Mouse (Mus musculus) forebrain, embryonic 13.5 days (tissue): ENCODE results near the gene Pank1. TPM values are rescaled to one million over a fixed set of nuclear protein-coding genes. Genes with fewer than 3 reads are reported as not detected.

ENCODE experiments used
- ATAC-seq: fragments of 200-750 bp; cut with Nextera tagmentation; 2 replicates; pipeline ENCODE4 v1.8.0; 2017
- H3K27ac ChIP-seq: fragments of 300-500 bp; sonication (generic); 2 replicates; pipeline ENCODE4 v1.5.1; 2015; ENCODE audit warnings: inconsistent platforms, mild to moderate bottlenecking, moderate library complexity
- H3K27me3 ChIP-seq: fragments of 300-500 bp; sonication (generic); 2 replicates; pipeline ENCODE4 v1.6.1; 2015; ENCODE audit warnings: mild to moderate bottlenecking, inconsistent platforms
- H3K36me3 ChIP-seq: fragments of 300-500 bp; sonication (generic); 2 replicates; pipeline ENCODE4 v1.6.1; 2015; ENCODE audit warnings: mild to moderate bottlenecking, inconsistent platforms; ENCODE audit not compliant: poor library complexity, severe bottlenecking
- H3K4me1 ChIP-seq: fragments of 300-500 bp; sonication (generic); 2 replicates; pipeline ENCODE4 v1.6.1; 2015; ENCODE audit warnings: inconsistent platforms
- H3K4me2 ChIP-seq: fragments of 300-500 bp; sonication (generic); 2 replicates; pipeline ENCODE4 v1.6.1; 2015; ENCODE audit warnings: inconsistent platforms, mild to moderate bottlenecking, moderate library complexity
- H3K4me3 ChIP-seq: fragments of 300-500 bp; sonication (generic); 2 replicates; pipeline ENCODE4 v1.5.1; 2015; ENCODE audit warnings: mild to moderate bottlenecking, inconsistent platforms
- H3K9ac ChIP-seq: fragments of 300-500 bp; sonication (generic); 2 replicates; pipeline ENCODE4 v1.6.1; 2015; ENCODE audit warnings: mild to moderate bottlenecking, inconsistent platforms
- H3K9me3 ChIP-seq: fragments of 300-500 bp; sonication (generic); replicated peaks from 2 replicates; pipeline ENCODE4 v1.6.1; 2016; ENCODE audit warnings: inconsistent platforms
- WGBS: fragments of 180-500 bp; shearing (Covaris S2); methylation state at CpG from one replicate; pipeline ENCODE4 v1.1.7; 2015; 5-methylcytosine and 5-hydroxymethylcytosine counted together
- polyA plus RNA-seq: library from polyadenylated mRNA; unstranded; fragments of >200 nt; fragmentation: Nextera tagmentation; extraction: Ambion mirVana; gene quantifications from 2 replicates; pipeline ENCODE4 v1.2.1, GENCODE M21; 2015

The Pank1 gene
- polyA plus RNA-seq, 1 experiment from 2014 or later: 5.8 TPM

DNA sequence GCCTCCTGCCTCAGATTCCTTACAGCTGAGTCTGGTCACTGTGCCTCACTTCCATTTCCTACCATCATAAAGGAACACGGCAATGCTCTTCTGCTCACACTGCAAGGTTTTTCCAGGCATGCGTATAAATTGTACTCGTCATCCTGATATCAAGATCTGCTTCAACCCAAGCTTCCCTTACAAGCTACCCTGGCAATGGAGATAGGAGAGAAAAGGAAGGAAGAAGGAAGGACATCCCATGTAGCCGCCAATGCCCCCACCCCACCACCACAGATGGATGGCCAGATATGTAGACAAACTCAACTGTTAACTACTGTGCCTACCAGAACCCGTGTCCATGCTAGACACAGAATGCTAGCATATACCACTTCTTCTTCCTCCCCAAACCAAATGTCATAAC lies 34.5 kb downstream of the Pank1 start:
- ATAC-seq: no peak
- 96% methylated on average over 5 of the region's 5 CpGs for WGBS
- Histone ChIP-seq H3K4me1 (peaks cover 5% of the 10 kb centered on the region), H3K27ac (no peak overlapping the region), H3K27me3 (no peaks in the 10 kb centered on the region), H3K4me3 (no peak overlapping the region), H3K4me2 (no peak overlapping the region), H3K9me3 (no peaks in the 10 kb centered on the region), H3K9ac (no peak overlapping the region), H3K36me3 (peaks cover 13% of the 10 kb centered on the region; the same call in 1 of the 2 replicates)

DNA sequence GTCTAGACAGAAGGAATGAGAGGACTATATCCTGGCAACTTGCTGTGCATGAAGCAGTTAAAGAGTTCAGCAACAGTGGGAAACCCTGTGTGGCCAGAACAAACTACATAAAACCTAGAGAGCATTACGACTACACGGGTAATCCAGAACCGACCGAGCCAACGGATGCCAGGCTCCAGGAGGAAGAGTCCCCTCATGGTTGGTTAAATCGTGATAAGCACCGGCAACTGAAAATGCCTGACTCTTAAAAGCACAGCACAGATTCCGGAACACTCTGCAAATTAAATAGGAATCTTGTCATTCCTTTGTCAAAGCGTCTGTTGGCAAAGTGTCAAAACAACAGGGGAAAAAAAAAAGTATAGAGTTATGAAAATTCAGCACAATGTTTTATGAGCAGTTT lies 35.2 kb downstream of the Pank1 start:
- H3K4me1 ChIP-seq: peaks cover 5% of the 10 kb centered on the region
- no peak overlapping the region for H3K9ac ChIP-seq
- no peak overlapping the region for H3K4me3 ChIP-seq
- 90% methylated on average over 9 of the region's 9 CpGs for WGBS
- peaks cover 19% of the 10 kb centered on the region; the same call in 1 of the 2 replicates for H3K36me3 ChIP-seq
- H3K9me3 ChIP-seq: no peaks in the 10 kb centered on the region
- H3K4me2 ChIP-seq: no peak overlapping the region
- H3K27ac ChIP-seq: no peak overlapping the region
- no peaks in the 10 kb centered on the region for H3K27me3 ChIP-seq
- no peak for ATAC-seq

- peaks cover 27% of the 10 kb centered on the region; the same call in 1 of the 2 replicates for H3K36me3 ChIP-seq
- H3K27ac ChIP-seq: no peak overlapping the region
- no peak overlapping the region for H3K9ac ChIP-seq
- H3K27me3 ChIP-seq: no peaks in the 10 kb centered on the region
- WGBS: 41% methylated on average over 9 of the region's 9 CpGs
- ATAC-seq: no peak
- H3K9me3 ChIP-seq: no peaks in the 10 kb centered on the region
- H3K4me1 ChIP-seq: peaks cover 5% of the 10 kb centered on the region
- H3K4me3 ChIP-seq: no peak overlapping the region
- no peak overlapping the region for H3K4me2 ChIP-seq
Measured at GRCm38 (mm10) chr19:34841719-34842506, 37.3 kb downstream of the Pank1 start.

DNA sequence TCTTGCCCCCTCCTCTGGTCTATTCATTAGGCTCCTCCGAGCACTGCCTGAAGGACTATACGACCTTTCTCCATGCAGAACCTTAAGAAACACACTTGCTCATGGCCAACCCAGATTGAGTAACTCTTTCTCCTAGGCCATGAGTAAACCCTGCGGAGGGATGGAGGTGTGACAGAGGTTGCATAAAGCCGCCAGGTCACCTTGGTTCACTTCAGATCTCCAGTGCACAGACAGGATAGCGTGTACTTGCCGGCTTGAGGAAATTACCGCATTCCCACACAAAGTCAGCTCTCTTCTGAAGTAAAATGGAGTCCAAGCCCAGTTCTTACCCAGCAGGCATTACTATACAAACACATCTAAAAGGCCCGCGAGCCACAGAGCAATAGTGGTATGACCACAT lies 40.6 kb downstream of the Pank1 start:
- H3K9ac ChIP-seq: no peak overlapping the region
- 95% methylated on average over 9 of the region's 9 CpGs for WGBS
- no peak for ATAC-seq
- H3K27ac ChIP-seq: no peak overlapping the region
- H3K9me3 ChIP-seq: no peaks in the 10 kb centered on the region
- H3K4me2 ChIP-seq: no peak overlapping the region
- peaks cover 5% of the 10 kb centered on the region for H3K4me1 ChIP-seq
- no peaks in the 10 kb centered on the region for H3K27me3 ChIP-seq
- no peak overlapping the region for H3K4me3 ChIP-seq
- H3K36me3 ChIP-seq: peaks cover 27% of the 10 kb centered on the region; the same call in 1 of the 2 replicates

DNA sequence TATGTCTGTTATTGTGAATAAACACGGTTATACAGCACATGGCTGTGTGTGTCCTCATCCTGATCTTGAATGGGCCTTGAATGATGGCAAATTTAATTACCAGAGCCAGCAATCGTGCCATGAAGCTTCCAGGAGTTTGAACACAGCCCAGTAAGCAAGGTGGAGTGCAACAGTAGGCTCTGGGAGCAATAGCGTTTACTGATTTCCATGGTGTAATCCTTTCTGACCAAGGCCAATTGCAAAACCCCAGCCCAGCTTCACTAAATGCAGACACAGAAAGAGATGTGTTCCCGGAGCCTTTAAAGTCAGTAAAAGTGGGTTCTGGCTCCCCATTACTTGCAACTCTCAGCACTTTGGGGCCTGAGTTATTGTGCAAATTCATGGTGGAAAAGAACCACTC lies 47.6 kb downstream of the Pank1 start:
- Histone ChIP-seq H3K27ac (no peak overlapping the region), H3K27me3 (no peaks in the 10 kb centered on the region), H3K4me3 (no peak overlapping the region), H3K4me1 (no peaks in the 10 kb centered on the region), H3K9ac (no peak overlapping the region), H3K4me2 (no peak overlapping the region), H3K36me3 (no peaks in the 10 kb centered on the region; the same call in 1 of the 2 replicates), H3K9me3 (no peaks in the 10 kb centered on the region)
- ATAC-seq: no peak
- WGBS: 89% methylated on average over 4 of the region's 4 CpGs

- no peak for ATAC-seq
- Histone ChIP-seq H3K27me3 (no peaks in the 10 kb centered on the region), H3K4me1 (no peaks in the 10 kb centered on the region), H3K36me3 (no peaks in the 10 kb centered on the region; the same call in 1 of the 2 replicates), H3K9ac (no peak overlapping the region), H3K27ac (no peak overlapping the region), H3K4me3 (no peak overlapping the region), H3K9me3 (no peaks in the 10 kb centered on the region), H3K4me2 (no peak overlapping the region)
- 96% methylated on average over 5 of the region's 5 CpGs for WGBS
Measured at GRCm38 (mm10) chr19:34827916-34828635, 51.2 kb downstream of the Pank1 start.

- no peak for ATAC-seq
- Histone ChIP-seq H3K4me3 (no peak overlapping the region), H3K36me3 (no peaks in the 10 kb centered on the region; the same call in 1 of the 2 replicates), H3K27ac (no peak overlapping the region), H3K4me1 (no peaks in the 10 kb centered on the region), H3K9ac (no peak overlapping the region), H3K4me2 (no peak overlapping the region), H3K9me3 (no peaks in the 10 kb centered on the region), H3K27me3 (no peaks in the 10 kb centered on the region)
- WGBS: 88% methylated on average over 6 of the region's 6 CpGs
Measured at GRCm38 (mm10) chr19:34827444-34827843, 51.8 kb downstream of the Pank1 start.

- H3K4me2 ChIP-seq: no peak overlapping the region
Measured at GRCm38 (mm10) chr19:34825946-34826655, 53.2 kb downstream of the Pank1 start.

DNA sequence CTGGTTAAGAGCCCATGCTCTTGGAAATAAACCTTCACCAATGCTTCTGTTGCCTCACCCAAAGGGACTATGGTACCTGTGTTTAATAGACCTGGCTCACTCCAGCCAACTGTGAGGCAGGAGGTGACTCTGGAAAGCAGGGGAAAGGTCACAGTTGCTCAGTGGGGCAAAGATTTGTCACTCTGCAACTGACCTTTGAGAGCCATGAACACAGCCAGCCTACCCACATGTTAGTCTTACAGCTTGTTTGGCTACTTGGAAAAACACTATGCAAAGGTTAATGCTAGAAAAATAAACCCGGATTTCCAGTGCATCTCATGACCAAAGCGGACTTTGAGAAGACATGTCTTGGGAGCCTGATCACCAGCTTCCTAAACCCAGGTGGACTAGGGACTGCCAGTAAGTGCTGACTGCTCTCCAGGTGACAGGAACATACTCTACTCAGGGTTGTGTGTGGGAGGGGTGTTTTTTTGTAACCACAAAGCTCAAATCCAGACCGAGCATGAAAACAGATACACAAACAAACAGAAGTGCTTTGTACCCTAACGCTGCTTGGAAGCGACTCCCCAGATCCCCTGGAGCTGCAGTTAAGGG lies 59.6 kb downstream of the Pank1 start:
- Histone ChIP-seq H3K27me3 (no peaks in the 10 kb centered on the region), H3K9me3 (no peaks in the 10 kb centered on the region), H3K4me3 (no peak overlapping the region), H3K4me1 (no peaks in the 10 kb centered on the region), H3K36me3 (peaks cover 15% of the 10 kb centered on the region; the same call in 1 of the 2 replicates), H3K9ac (no peak overlapping the region), H3K4me2 (no peak overlapping the region), H3K27ac (no peak overlapping the region)
- ATAC-seq: no peak
- WGBS: 87% methylated on average over 5 of the region's 5 CpGs

More at GRCm38 (mm10) chr19:34825946-34826655, 53.2 kb downstream of the Pank1 start:
- WGBS: 69% methylated on average over 13 of the region's 13 CpGs
- peak; percentile 72 for ATAC-seq
- Histone ChIP-seq H3K9ac (no peak overlapping the region), H3K27ac (no peak overlapping the region), H3K4me1 (no peaks in the 10 kb centered on the region), H3K9me3 (no peaks in the 10 kb centered on the region), H3K27me3 (no peaks in the 10 kb centered on the region), H3K4me3 (no peak overlapping the region), H3K36me3 (peaks cover 4% of the 10 kb centered on the region)

DNA sequence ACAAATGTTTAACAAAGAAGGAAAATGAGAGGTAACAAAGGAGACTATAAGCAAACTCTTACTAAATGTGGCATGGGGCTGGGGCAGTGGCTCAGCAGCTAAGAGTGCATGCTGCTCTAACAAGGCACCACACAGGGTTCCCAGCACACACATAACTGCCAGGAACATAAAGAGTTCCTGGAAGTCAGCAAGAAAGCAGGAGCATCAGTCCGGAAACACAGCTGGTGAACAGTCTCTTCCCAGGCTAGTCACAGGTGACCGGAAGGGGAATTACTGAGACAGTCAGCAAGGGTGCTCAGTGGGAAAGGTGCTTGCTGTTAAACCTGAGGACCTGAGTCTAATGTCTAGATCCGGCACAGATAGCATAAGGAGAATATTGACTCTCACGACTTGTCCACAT lies 63.9 kb downstream of the Pank1 start:
- peaks cover 5% of the 10 kb centered on the region; the same call in 1 of the 2 replicates for H3K36me3 ChIP-seq
- no peaks in the 10 kb centered on the region for H3K4me1 ChIP-seq
- no peak overlapping the region for H3K4me3 ChIP-seq
- H3K9ac ChIP-seq: no peak overlapping the region
- H3K9me3 ChIP-seq: no peaks in the 10 kb centered on the region
- H3K4me2 ChIP-seq: no peak overlapping the region
- H3K27me3 ChIP-seq: no peaks in the 10 kb centered on the region
- H3K27ac ChIP-seq: no peak overlapping the region
- ATAC-seq: no peak
- WGBS: 86% methylated on average over 4 of the region's 4 CpGs

DNA sequence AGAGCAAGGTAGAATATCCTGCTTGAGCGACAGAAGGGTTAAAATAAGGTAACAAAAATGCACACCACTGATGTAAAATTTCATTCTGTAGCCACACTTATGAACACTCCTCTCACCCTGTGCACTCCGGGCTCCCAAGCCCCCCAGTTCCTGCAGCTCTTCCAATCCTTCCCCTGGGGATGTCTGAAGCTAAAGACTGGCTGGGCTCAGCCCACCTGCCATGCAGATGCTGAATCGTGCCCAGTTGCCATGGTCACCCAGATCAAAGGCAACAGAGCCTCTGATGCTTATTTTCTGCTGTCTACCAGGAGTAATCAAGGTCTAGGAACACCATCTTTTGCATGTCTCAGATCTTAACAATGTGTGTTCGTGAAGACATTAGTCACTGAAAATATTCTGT lies 64.6 kb downstream of the Pank1 start:
- Histone ChIP-seq H3K27ac (no peak overlapping the region), H3K4me2 (no peak overlapping the region), H3K9me3 (no peaks in the 10 kb centered on the region), H3K36me3 (peaks cover under 1% of the 10 kb centered on the region; the same call in 1 of the 2 replicates), H3K4me3 (no peak overlapping the region), H3K4me1 (no peaks in the 10 kb centered on the region), H3K27me3 (no peaks in the 10 kb centered on the region), H3K9ac (no peak overlapping the region)
- peak; percentile 71 for ATAC-seq
- 35% methylated on average over 4 of the region's 4 CpGs for WGBS
